Mouse (Mus musculus): ENCODE measurements around the gene Pax2. TPM values are rescaled to one million over a fixed set of nuclear protein-coding genes. Genes with fewer than 3 reads are reported as not detected.

Pax2 gene
- polyA plus RNA-seq, 1 experiment from 2014 or later: 0.63 TPM

DNA sequence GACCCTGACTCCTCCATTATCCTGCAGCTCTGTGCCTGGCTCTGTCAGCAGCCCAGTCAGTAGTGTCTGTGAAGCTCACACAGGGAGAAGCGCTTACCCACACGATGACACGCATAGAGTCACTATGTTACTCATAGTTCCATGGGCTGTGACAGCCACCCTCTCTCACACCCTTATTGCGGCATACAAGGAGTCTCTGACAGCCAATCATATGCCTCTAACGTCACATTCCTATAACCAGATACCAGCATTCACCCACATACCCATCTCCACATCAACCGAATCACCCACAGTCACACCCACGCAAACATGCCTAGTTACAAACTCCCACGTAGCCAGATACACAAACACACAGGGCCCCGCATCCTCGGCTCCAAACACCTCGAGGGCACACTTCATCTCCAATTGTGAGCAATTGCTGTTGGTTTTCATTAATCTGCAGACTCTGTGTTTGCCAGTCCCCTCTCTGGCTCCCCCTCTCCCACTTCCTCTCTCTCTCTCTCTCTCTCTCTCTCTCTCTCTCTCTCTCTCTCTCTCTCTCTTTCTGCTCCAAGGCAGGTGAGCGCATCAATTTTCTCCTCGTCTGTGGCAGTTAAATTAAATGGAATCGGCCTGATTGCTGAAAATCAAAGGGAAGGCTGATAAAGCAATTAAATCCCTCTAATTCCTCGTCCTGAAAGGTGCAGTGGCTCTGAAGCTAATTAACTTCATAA, 118.5 kb downstream of the Pax2 start:
- Histone ChIP-seq H3K9ac (replicated peaks) (no peak overlapping the region), H3K27ac (no peak overlapping the region), H3K36me3 (no peaks in the 10 kb centered on the region), H3K9me3 (no peaks in the 10 kb centered on the region), H3K4me1 (replicated peaks) (no peaks in the 10 kb centered on the region), H3K4me2 (replicated peaks) (no peak overlapping the region), H3K4me3 (replicated peaks) (no peak overlapping the region), H3K27me3 (peaks cover 45% of the 10 kb centered on the region)
- WGBS: 56% methylated on average over 15 of the region's 15 CpGs
- no peak for ATAC-seq

DNA sequence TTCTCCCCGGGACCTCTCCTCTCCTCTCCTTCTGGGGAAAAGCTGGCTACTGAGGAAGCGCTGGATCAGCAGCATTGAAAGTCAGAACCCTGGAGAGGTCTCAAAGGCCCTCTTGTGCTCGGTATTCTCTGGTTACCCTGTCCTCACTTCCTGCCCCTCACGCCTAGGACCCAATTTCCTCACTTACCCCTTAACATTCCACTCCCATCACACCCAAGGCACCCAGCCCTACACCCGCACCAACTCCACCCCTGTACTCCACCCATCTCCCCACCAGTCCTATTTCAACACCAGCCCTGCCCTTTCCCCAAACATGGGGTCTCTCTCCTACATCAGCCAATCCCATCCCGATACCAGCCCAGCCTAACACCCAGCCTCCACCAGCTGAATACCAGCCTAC, 119.1 kb downstream of the Pax2 start:
- WGBS: 30% methylated on average over 6 of the region's 6 CpGs
- ATAC-seq: no peak
- Histone ChIP-seq H3K36me3 (no peaks in the 10 kb centered on the region), H3K9ac (replicated peaks) (no peak overlapping the region), H3K4me2 (replicated peaks) (no peak overlapping the region), H3K4me1 (replicated peaks) (no peaks in the 10 kb centered on the region), H3K27ac (no peak overlapping the region), H3K9me3 (no peaks in the 10 kb centered on the region), H3K27me3 (peaks cover 49% of the 10 kb centered on the region), H3K4me3 (replicated peaks) (no peak overlapping the region)

DNA sequence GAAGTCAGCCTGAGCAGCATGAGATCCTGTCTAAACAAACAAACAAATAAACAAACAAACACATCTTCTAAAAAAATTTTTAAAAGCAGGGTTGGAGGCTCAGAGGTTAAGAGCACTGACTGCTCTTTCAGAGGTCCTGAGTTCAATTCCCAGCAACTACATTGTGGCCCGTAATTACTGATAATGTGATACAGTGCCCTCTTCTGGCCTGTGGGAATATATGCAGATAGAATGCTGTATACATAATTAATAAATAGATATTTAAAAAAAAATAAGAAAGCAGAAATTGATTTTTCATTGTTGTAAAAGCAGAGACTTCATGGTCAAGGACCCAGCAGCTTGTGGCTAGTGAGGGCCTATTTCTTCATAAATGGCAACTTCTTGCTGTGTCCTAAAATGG, 119.9 kb downstream of the Pax2 start:
- H3K9ac ChIP-seq (replicated peaks): no peak overlapping the region
- no peaks in the 10 kb centered on the region for H3K4me1 ChIP-seq (replicated peaks)
- no peak overlapping the region for H3K4me2 ChIP-seq (replicated peaks)
- no peak overlapping the region for H3K4me3 ChIP-seq (replicated peaks)
- H3K27me3 ChIP-seq: peaks cover 53% of the 10 kb centered on the region
- WGBS: 89% methylated on average over 1 of the region's 1 CpGs
- no peaks in the 10 kb centered on the region for H3K36me3 ChIP-seq
- H3K9me3 ChIP-seq: no peaks in the 10 kb centered on the region
- ATAC-seq: no peak
- H3K27ac ChIP-seq: no peak overlapping the region

DNA sequence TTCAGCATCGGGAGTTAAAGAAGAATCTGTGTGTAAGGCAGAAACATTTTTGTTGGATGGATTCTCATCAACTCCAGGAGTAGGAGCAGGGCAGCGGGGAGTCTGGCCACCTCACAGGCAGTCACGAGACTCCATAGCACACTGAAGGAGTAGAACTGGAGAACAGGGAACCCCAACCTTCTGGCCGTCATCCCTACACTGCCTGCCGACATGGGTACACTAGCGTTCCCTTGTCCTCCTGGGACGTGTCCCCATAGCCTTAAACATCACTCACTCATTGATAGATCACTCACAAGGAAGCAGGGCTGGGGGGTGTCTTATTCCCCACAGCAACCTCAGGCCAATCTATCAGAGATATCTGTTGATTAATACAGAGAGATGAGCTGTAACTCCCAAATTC, 120.7 kb downstream of the Pax2 start:
- Histone ChIP-seq H3K27me3 (peaks cover 59% of the 10 kb centered on the region), H3K9me3 (no peaks in the 10 kb centered on the region), H3K4me3 (replicated peaks) (no peak overlapping the region), H3K36me3 (no peaks in the 10 kb centered on the region), H3K4me2 (replicated peaks) (no peak overlapping the region), H3K9ac (replicated peaks) (no peak overlapping the region), H3K4me1 (replicated peaks) (no peaks in the 10 kb centered on the region), H3K27ac (no peak overlapping the region)
- WGBS: 92% methylated on average over 7 of the region's 7 CpGs
- no peak for ATAC-seq

DNA sequence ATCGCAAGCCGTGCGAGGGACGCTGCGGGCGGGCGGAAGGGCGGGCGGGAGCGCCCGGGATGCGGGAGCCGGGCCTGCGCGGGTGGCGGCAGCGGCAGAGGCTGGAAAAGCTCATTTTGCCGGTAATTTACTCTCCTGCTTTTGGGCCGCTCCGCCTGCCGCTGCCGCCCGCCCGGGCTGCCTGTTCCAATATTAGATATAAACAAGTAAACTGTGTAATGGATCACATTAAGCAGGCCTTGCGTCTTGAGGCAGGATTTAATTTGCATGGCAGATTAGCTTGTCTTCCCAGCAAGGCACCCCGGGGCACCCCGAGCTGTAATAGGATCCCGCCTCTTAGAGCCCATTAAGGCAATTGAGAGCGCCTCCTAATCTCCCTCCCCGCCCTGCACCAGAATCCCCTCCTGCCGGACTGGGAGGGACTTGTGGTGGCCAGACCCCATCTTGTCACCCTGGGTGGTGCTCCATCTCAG, 126.7 kb downstream of the Pax2 start:
- H3K27me3 ChIP-seq: peaks cover 80% of the 10 kb centered on the region
- H3K4me1 ChIP-seq (replicated peaks): peaks cover 16% of the 10 kb centered on the region
- no peaks in the 10 kb centered on the region for H3K9me3 ChIP-seq
- peak overlapping the region; percentile 62 for H3K4me2 ChIP-seq (replicated peaks)
- under 1% methylated on average over 31 of the region's 31 CpGs for WGBS
- H3K27ac ChIP-seq: peak overlapping the region; percentile 35; the same call in 1 of the 2 replicates
- H3K9ac ChIP-seq (replicated peaks): peak overlapping the region; percentile 64
- peak; percentile 81 for ATAC-seq
- peak overlapping the region; percentile 36 for H3K4me3 ChIP-seq (replicated peaks)
- H3K36me3 ChIP-seq: no peaks in the 10 kb centered on the region

DNA sequence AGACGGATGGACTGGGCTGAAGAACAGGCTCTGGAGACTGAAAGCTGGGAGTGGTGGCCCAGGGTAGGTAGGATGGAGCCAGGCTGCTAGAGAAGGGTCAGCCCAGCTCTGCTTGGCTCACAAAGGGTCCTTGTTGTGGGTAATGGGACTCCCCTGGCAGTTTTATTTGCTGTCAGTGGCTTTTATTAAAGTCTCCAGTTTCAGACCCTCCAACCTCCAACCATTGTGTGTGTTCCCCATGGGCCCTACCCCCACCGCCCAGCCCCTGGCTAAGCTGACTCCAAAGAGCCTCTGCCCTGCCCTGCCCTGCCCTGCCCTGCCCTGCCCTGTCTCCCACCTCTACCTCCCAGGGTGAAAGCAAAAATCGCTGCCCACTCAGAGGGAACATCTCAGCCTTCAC, 128.5 kb downstream of the Pax2 start:
- H3K4me2 ChIP-seq (replicated peaks): no peak overlapping the region
- ATAC-seq: no peak
- H3K27ac ChIP-seq: no peak overlapping the region
- no peaks in the 10 kb centered on the region for H3K36me3 ChIP-seq
- peaks cover 86% of the 10 kb centered on the region for H3K27me3 ChIP-seq
- peaks cover 16% of the 10 kb centered on the region for H3K4me1 ChIP-seq (replicated peaks)
- H3K9ac ChIP-seq (replicated peaks): no peak overlapping the region
- no peak overlapping the region for H3K4me3 ChIP-seq (replicated peaks)
- 39% methylated on average over 3 of the region's 3 CpGs for WGBS
- no peaks in the 10 kb centered on the region for H3K9me3 ChIP-seq

DNA sequence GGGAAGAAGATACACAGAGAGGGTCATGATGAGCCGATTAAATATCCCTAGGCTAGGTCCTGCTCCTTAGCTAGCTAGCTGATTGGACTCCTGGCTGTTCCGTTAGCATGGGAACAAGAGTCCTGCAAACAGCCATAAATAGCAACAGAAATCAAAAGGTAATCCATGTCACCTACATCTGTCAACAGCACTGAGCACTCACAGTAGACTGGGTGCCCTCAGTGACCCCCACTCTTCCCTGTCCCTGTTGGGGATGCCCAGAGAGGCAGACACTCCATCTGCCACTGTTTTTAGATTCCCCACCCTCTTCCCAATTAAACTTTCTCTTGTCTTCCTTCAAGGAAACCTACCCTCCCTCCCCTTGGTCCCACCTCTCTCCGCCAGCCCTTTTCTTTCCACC, 130.6 kb downstream of the Pax2 start:
- Histone ChIP-seq H3K9me3 (no peaks in the 10 kb centered on the region), H3K27ac (no peak overlapping the region), H3K36me3 (no peaks in the 10 kb centered on the region), H3K4me1 (replicated peaks) (peaks cover 23% of the 10 kb centered on the region), H3K4me2 (replicated peaks) (no peak overlapping the region), H3K27me3 (peaks cover 86% of the 10 kb centered on the region), H3K9ac (replicated peaks) (no peak overlapping the region), H3K4me3 (replicated peaks) (no peak overlapping the region)
- WGBS: 14% methylated on average over 3 of the region's 3 CpGs
- ATAC-seq: no peak

Small RNA genes within 50 kb of the gene (microRNA-seq; reads per million reads assigned to microRNA genes)
- not detected for gene Mir6405

Other genes starting within 250 kb of the Pax2 start
- 0.17 and 0.41 TPM in 2 replicates for gene Sec31b, start 210.2 kb upstream of the Pax2 start, polyA plus RNA-seq (2015; fragmentation: Nextera tagmentation; extraction: Ambion mirVana)
- gene Gm20538, start 203.2 kb upstream of the Pax2 start, polyA plus RNA-seq (2015; fragmentation: Nextera tagmentation; extraction: Ambion mirVana): not detected in 2 replicates
- 546 and 548 TPM in 2 replicates for gene Ndufb8, start 200.6 kb upstream of the Pax2 start, polyA plus RNA-seq (2015; fragmentation: Nextera tagmentation; extraction: Ambion mirVana)
- gene Hif1an, start 193.2 kb upstream of the Pax2 start, polyA plus RNA-seq (2015; fragmentation: Nextera tagmentation; extraction: Ambion mirVana): 32.6 and 33.7 TPM in 2 replicates
- gene Slf2, start 175.1 kb downstream of the Pax2 start, polyA plus RNA-seq (2015; fragmentation: Nextera tagmentation; extraction: Ambion mirVana): 30.0 and 30.2 TPM in 2 replicates
- gene Sema4g, start 233.1 kb downstream of the Pax2 start, polyA plus RNA-seq (2015; fragmentation: Nextera tagmentation; extraction: Ambion mirVana): 13.4 and 15.7 TPM in 2 replicates
- gene Twnk, start 249.6 kb downstream of the Pax2 start, polyA plus RNA-seq (2015; fragmentation: Nextera tagmentation; extraction: Ambion mirVana): 19.2 and 20.0 TPM in 2 replicates

Measured in midbrain, embryonic 13.5 days (tissue).